Mouse (Mus musculus) heart, adult 2 months (tissue): Measurements from ENCODE around the gene Casd1.

Source experiments
- CTCF ChIP-seq: fragments of 200-600 bp; IDR thresholded peaks from 2 replicates; pipeline ENCODE4 v1.8.1; 2022; ENCODE audit warnings: antibody characterized with exemption, mild to moderate bottlenecking, moderate library complexity
- EP300 ChIP-seq: fragments of 200-500 bp; IDR thresholded peaks from 2 replicates; pipeline ENCODE4 v1.6.1; 2011; ENCODE audit warnings: low read depth, low read length, control low read depth; ENCODE audit not compliant: insufficient read depth
- POLR2A ChIP-seq: fragments of 200-500 bp; IDR thresholded peaks from 2 replicates; pipeline ENCODE4 v1.6.1; 2011; ENCODE audit warnings: mild to moderate bottlenecking, low read depth, low read length, control low read depth; ENCODE audit not compliant: insufficient read depth

DNA sequence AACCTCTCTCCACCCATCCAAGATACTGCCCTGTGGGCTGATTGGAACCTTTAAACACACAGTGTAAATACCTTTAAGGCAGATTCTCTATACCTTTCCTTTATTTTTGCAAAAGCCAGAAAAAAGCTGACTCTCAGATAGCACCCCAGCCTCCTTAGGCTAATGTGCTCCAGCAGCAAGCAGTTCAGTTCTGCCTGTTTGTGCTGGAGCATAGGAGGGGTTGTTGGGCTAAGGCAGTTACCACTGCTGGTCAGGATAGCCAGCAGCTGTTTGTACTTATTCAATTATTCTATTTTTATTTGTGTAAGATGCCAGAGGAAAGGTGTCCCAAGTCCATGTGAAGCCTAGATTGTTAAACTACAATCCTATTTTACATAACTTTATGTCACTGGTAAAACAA is 39.0 kb upstream of the Casd1 start:
- no peak for TF ChIP-seq CTCF
- no peak for TF ChIP-seq EP300
- TF ChIP-seq POLR2A, result no peak
